Mouse (Mus musculus) heart, postnatal 10 days (tissue): ENCODE data around the gene Chrna9. TPM values are rescaled to one million over a fixed set of nuclear protein-coding genes. Genes with fewer than 3 reads are reported as not detected.

ENCODE experiments used
- DNase-seq, 2 experiments: peaks; one replicate each; pipeline ENCODE4 v3.0.0; 2021
- intact Hi-C: fragments of 180-260 bp; cut with DNase I; formaldehyde crosslinking; loops from one replicate; pipeline ENCODE4 v1.15.1; 2025
- microRNA-seq, 2 experiments: library from miRNA; unstranded; fragments of <30 nt; microRNA quantifications; one replicate each; pipeline ENCODE4 v1.2.0; 2022
- total RNA-seq, 2 experiments: library from RNA; stranded (reverse); gene quantifications; 2 replicates each; pipeline ENCODE4 v1.2.3; 2021

Chrna9 gene
- total RNA-seq, 2 experiments from 2014 or later: 0.55 TPM; not detected in 1

DNA sequence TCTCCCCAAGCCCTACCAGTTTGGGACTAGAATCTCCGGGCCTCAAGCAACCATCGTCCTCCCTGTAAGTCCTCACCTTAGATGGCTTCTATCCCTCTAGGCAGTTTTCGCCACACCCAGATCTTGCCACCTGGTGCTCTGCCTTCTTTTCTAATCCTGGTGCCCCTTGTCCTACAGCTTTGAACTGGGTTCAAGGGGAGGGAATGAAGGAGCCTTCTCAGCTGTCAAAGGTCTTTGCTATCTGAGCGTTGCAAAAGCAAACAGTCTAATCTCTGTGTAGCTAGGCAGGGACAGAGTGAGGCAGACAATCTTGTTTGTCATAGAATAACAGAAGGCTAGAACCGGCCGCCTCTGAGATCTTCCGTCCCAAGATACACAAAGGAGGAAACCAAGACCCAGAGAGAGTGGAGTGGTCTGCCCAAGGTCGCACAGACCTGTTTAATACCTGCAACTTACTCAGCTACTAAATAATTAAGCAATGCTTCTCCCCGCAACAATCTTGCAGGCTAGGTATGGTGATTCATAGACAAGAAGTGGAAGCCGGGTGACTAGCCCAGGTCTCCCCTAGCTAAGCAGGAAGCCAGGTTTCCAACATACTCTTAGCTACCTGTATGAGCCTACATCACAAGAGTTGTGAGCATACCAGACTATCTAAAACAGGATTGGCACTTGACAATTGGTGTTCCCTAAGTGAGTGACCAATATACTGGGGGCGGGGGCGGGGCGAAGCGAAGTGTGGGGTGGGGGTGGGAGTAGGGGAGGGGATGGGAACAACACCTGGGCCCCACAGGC is 69.6 kb downstream of the Chrna9 start, which contains the start of gene 9130230L23Rik:
TSS of gene 9130230L23Rik (minus strand) at position 152 of the 792 bp plus-strand sequence.
- peak in 1 of 2 experiments; percentile 5 for DNase-seq
- intact Hi-C loops: no loop called here

DNA sequence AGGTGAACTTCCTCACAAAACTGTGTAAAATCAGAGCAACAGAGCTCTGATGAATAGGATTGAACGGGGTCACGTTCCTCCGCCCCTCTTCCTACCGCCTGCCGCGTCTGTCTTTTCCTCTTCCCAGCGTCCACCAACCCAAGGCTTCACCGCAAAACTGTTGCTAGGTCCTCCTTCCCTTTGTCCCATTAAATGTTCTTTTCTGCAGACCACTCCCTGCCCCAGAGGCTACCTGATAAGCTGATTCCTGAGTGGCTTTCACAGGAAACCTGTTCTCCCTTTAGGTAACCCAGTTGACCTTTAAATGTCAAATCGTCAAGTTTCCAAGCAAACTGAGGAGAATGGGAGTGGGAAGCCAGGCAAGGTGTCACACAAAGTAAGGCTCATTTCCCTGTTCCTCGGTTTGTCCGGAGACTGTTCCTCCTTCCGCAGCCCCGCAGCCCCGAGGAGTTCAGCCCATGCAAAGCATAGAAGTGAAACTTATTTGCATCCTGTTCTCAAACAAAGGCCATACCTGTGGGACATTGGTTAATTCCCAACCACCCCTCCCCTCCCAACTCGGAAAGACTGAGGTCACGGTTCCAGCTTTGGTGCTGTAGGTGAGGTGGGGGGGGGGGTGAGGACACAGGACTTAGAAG is 70.4 kb downstream of the Chrna9 start:
- no peak for DNase-seq
- intact Hi-C loops: no loop called here

DNA sequence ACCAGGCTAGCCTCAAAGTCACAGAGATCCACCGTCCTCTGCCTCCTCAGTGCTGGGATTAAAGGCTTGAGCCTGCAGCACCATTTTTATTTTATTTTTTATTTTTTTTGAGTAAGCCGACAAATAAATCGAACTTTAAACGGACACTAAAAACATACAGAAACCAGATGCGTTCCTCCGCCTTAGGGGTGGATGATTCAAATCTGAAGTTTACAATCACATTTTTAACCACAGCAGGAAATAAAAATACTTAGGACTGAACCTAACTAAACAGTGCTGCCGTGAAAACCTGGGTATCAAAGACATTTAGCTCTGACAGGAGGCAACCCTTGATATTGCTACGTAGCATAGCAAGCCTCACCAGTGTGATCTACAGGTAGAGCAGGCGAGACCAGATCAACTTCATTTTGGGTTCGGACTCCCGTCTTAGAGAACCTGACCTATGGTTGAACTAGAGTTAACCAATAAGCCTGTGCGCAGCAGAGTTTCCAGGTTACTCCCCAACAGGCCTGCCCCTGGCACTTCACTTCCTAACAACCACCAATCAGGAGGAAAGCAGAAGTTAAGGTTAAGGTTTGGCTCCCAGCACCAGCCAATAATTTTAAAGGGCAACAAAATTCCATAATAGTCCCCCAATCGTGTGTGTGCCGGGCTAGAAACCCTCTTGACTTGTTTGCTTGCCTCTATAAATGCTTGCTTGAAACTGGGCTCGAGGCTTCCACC is 73.7 kb downstream of the Chrna9 start:
- DNase-seq: no peak
- intact Hi-C loops: no loop called here

DNA sequence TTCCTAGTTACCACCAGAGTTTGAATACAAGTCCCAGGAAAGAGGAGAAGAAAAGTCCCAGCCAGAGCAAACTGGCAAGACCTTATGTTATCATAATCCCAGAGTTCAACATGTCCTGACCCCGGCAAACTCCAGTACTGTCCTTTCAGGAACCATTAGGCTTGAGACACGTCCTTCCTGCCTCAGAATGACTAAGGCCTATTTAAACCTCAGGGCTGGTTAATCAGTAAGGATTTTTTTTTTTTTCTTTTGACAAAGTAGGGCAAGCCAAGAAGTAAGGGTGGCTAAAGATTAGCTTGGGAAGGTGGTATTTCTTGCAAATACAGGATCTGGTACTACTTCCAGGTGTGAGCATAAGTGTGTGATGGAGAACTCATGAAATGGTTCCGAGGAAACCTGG is 79.3 kb downstream of the Chrna9 start:
- intact Hi-C loops: no loop called here
- DNase-seq: no peak

DNA sequence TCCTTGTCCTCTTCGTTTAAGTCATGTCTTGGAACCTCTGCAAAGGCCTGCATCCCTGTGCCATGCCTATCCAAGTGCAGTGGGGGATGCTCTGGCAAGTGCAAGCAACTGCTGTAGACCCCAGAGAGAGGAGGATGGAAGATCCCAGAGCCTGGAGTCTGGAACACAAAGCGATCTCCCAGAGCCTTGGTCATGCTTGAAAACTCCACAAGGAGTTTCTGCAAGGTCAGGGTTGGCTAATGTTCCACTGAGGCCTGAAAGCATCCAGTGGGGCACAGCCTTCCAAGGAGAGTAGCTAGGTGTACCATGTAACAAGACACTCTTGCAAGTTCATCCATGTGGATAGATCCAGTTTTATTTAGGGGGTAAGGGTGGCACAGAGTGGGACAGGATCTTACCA is 79.7 kb downstream of the Chrna9 start:
- intact Hi-C loops: no loop called here
- DNase-seq: no peak

DNA sequence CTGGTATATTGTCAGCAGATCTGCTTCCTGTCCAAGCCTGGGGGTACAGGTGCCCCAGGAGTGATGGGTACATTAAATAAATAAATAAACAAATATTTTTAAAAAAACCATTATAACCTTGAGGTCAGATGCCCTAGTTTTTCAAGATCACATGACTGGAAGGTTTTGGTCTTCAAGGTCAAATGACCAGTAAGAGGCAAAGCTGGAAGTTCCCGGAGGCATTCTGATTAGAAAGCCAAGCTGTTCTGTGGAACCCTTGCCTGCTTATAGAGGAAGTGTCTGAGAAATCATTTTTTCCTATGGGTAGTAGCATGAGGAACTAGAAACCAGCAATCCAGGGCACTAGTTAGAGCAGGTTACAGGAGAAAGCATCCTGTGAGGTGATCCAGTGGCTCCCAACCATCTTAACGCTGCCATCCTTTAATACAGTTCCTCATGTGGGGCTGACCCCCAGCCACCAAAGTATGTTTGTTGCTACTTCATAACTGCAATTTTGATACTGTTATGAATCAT is 80.8 kb downstream of the Chrna9 start:
- no peak for DNase-seq
- intact Hi-C loops: no loop called here

DNA sequence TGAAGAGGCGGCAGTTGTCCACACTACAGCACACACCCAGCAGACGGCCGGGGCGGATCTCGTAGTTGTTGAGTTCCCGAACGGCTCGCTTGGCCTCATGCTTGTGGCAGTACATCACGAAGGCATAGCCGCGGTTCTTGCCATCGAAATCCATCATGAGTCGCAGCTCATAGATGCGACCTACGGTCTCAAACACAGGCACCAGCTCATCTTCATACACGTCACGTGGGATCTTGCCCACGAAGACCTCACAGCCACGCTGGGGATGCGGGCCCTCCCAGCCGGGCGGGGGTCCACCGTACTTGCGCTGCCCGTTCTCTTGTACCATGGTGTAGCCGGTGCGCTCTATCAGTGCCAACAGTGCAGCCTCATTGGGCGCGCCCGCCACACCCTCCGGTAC is 92.1 kb downstream of the Chrna9 start:
- DNase-seq: no peak
- intact Hi-C loops: no loop called here

Small RNA genes lying within 50 kb of the gene (microRNA-seq; reads per million reads assigned to microRNA genes)
- gene Gm25952: 0 reads per million in 2 experiments

Other genes starting within 250 kb of the Chrna9 start
- gene Pds5a, start 236.6 kb upstream of the Chrna9 start, total RNA-seq: 10 to 100 TPM; 66.2 to 75.7 TPM
- gene N4bp2, start 171.4 kb upstream of the Chrna9 start, total RNA-seq: 10 to 100 TPM; 27.6 to 28.3 TPM
- under 1 TPM; 0.86 to 0.92 TPM for gene Rhoh, start 73.7 kb upstream of the Chrna9 start, total RNA-seq
- gene 9130230L23Rik, start 69.4 kb downstream of the Chrna9 start, total RNA-seq: not detected
- 1 to 10 TPM; 2.3 to 3.7 TPM for gene Rbm47, start 238.2 kb downstream of the Chrna9 start, total RNA-seq